In the genomic region with DNA sequence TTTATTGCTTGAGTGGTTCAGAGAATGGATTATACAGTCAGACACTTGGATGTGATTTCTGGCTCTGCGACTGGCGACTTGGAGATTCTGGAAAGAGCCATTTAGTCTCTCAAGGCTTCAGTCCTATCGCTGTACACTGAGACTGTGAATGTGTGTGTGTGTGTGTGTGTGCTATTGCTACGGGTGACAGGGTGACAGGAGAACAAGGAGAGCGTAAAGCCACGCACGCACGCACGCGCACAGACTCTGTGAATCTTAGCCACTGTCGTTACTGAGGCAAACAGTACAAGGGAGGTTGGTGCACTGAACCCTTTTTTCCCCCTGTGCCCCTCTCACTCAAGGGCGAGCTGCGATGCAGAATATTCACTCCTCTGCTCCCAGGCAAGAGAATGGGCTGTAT, we compare ENCODE assay signal across 14 mouse cellular contexts. TPM values are rescaled to one million over a fixed set of nuclear protein-coding genes. Genes with fewer than 3 reads are reported as not detected.
DNase-seq lines count a peak whose midpoint lies in the region; ATAC-seq and TF ChIP-seq lines count a peak whose summit lies in the region.
"Had no signal": no experiment of that assay in that cellular context is flagged by ENCODE, and none has a peak within 500 bp of the region (broad histone marks: within the 10 kb centered on the region; RNA-seq: fewer than 3 reads in every experiment).

No protein-coding gene starts in this region.

- H3K9ac ChIP-seq in embryonic facial prominence, embryonic 13.5 days = 0 out of 2 replicates have a peak overlapping the region, but pooled peaks have one; percentile 32
- H3K9ac ChIP-seq in hindbrain, embryonic 16.5 days (ENCODE audit: low read depth, low read length) = 0 out of 2 replicates have a peak overlapping the region, but pooled peaks have one; percentile 3
- H3K9ac ChIP-seq: liver, embryonic 14.5 days; stomach, embryonic 15.5 days had no signal

- no peak overlapping the region for H3K27ac ChIP-seq in embryonic facial prominence, embryonic 13.5 days
- H3K27ac ChIP-seq in embryonic facial prominence, embryonic 10.5 days (replicated peaks) = no peak overlapping the region
- no peak overlapping the region for H3K27ac ChIP-seq in kidney, adult 2 months (ENCODE audit: insufficient read depth, low read depth, low read length)
- no peak overlapping the region for H3K27ac ChIP-seq in hindbrain, embryonic 16.5 days (ENCODE audit: low read depth, low read length)
- no peak overlapping the region for H3K27ac ChIP-seq in gastrocnemius, adult 2 months
- H3K27ac ChIP-seq: layer of hippocampus, adult 2 months; liver, embryonic 14.5 days; stomach, embryonic 15.5 days had no signal

- no peak for TF ChIP-seq CTCF in kidney, adult 2 months (conservative IDR thresholded peaks at IDR 0.05; ENCODE audit: insufficient read depth, insufficient read length, low read depth, low read length)
- TF ChIP-seq CTCF in E14TG2a.4 (conservative IDR thresholded peaks at IDR 0.05; ENCODE audit: low read length) = 0 out of 2 replicates have a peak, but pooled peaks have one; percentile 2
- no peak for TF ChIP-seq CTCF in gastrocnemius, adult 2 months (IDR thresholded peaks at IDR 0.05)

- peaks cover 30% of the 10 kb centered on the region for H3K4me1 ChIP-seq in embryonic facial prominence, embryonic 13.5 days
- peaks cover 30% of the 10 kb centered on the region for H3K4me1 ChIP-seq in embryonic facial prominence, embryonic 10.5 days
- peaks cover 9% of the 10 kb centered on the region for H3K4me1 ChIP-seq in kidney, adult 2 months (ENCODE audit: control insufficient read depth, insufficient read depth, low read length)
- peaks cover 66% of the 10 kb centered on the region for H3K4me1 ChIP-seq in E14TG2a.4 (replicated peaks; ENCODE audit: low read depth, low read length)
- peaks cover 23% of the 10 kb centered on the region for H3K4me1 ChIP-seq in hindbrain, embryonic 16.5 days (ENCODE audit: control insufficient read depth, insufficient read depth, low read depth, low read length)

- WGBS in embryonic facial prominence, embryonic 13.5 days = 71% methylated on average over 13 of the region's 13 CpGs
- 81% methylated on average over 13 of the region's 13 CpGs for WGBS in embryonic facial prominence, embryonic 10.5 days
- 53% methylated on average over 13 of the region's 13 CpGs for WGBS in kidney, adult 2 months
- WGBS in hindbrain, embryonic 16.5 days = 47% methylated on average over 13 of the region's 13 CpGs

- H3K27me3 ChIP-seq in embryonic facial prominence, embryonic 13.5 days = no peaks in the 10 kb centered on the region
- 0 out of 2 replicates have a peak, but pooled peaks cover 3% of the 10 kb centered on the region for H3K27me3 ChIP-seq in embryonic facial prominence, embryonic 10.5 days (replicated peaks; ENCODE audit: low read depth, poor library complexity, severe bottlenecking)
- H3K27me3 ChIP-seq in kidney, adult 2 months (replicated peaks; ENCODE audit: control insufficient read depth, insufficient read depth, low read length) = no peaks in the 10 kb centered on the region
- H3K27me3 ChIP-seq in E14TG2a.4 (ENCODE audit: insufficient read depth, low read length) = no peaks in the 10 kb centered on the region
- no peaks in the 10 kb centered on the region for H3K27me3 ChIP-seq in hindbrain, embryonic 16.5 days (replicated peaks; ENCODE audit: control insufficient read depth, insufficient read depth, low read length)
- H3K27me3 ChIP-seq: stomach, embryonic 15.5 days had no signal

- no peak for ATAC-seq in embryonic facial prominence, embryonic 13.5 days (ENCODE audit: insufficient number of reproducible peaks, insufficient read depth, low FRiP score, low TSS enrichment, low read depth)
- no peak for ATAC-seq in hindbrain, embryonic 16.5 days

- H3K4me2 ChIP-seq in embryonic facial prominence, embryonic 13.5 days = no peak overlapping the region
- H3K4me2 ChIP-seq in hindbrain, embryonic 16.5 days (ENCODE audit: low read length) = peak overlapping the region; percentile 21
- H3K4me2 ChIP-seq: stomach, embryonic 15.5 days had no signal

- DNase-seq in embryonic facial prominence, embryonic 10.5 days (ENCODE audit: low spot score) = no peak
- DNase-seq in kidney, postnatal 10 days = peak; percentile 26
- DNase-seq in kidney, adult 2 months = no peak
- no peak for DNase-seq in gastrocnemius, adult 2 months
- no peak for DNase-seq in yolk sac, embryonic 10.5 days (ENCODE audit: low spot score)
- DNase-seq: lung, postnatal 4 days; right cerebral cortex, postnatal 14 days had no signal

- no peaks in the 10 kb centered on the region for H3K9me3 ChIP-seq in embryonic facial prominence, embryonic 13.5 days
- no peaks in the 10 kb centered on the region for H3K9me3 ChIP-seq in embryonic facial prominence, embryonic 10.5 days
- H3K9me3 ChIP-seq in E14TG2a.4 (ENCODE audit: low read length) = no peaks in the 10 kb centered on the region
- H3K9me3 ChIP-seq in hindbrain, embryonic 16.5 days (ENCODE audit: control insufficient read depth, low read length) = no peaks in the 10 kb centered on the region
- H3K9me3 ChIP-seq: heart, embryonic 10.5 days; stomach, embryonic 15.5 days had no signal

- no peak for TF ChIP-seq POLR2A in kidney, adult 2 months (IDR thresholded peaks at IDR 0.05; ENCODE audit: low read depth, low read length)

- no peaks in the 10 kb centered on the region for H3K36me3 ChIP-seq in embryonic facial prominence, embryonic 13.5 days
- H3K36me3 ChIP-seq in embryonic facial prominence, embryonic 10.5 days (replicated peaks) = no peaks in the 10 kb centered on the region; the same call in 1 of the 2 replicates
- H3K36me3 ChIP-seq in kidney, adult 2 months (ENCODE audit: control insufficient read depth, insufficient read depth, low read length) = no peaks in the 10 kb centered on the region
- peaks cover 16% of the 10 kb centered on the region for H3K36me3 ChIP-seq in E14TG2a.4 (ENCODE audit: insufficient read depth, low read length)
- no peaks in the 10 kb centered on the region for H3K36me3 ChIP-seq in hindbrain, embryonic 16.5 days (ENCODE audit: control insufficient read depth, insufficient read depth, low read length)
- H3K36me3 ChIP-seq: heart, embryonic 10.5 days; stomach, embryonic 15.5 days had no signal

- no peak overlapping the region for H3K4me3 ChIP-seq in embryonic facial prominence, embryonic 13.5 days
- no peak overlapping the region for H3K4me3 ChIP-seq in embryonic facial prominence, embryonic 10.5 days
- no peak overlapping the region for H3K4me3 ChIP-seq in kidney, adult 2 months (ENCODE audit: insufficient read depth, low read depth, low read length)
- peak overlapping the region; percentile 69 for H3K4me3 ChIP-seq in E14TG2a.4 (replicated peaks; ENCODE audit: low read length)
- no peak overlapping the region for H3K4me3 ChIP-seq in hindbrain, embryonic 16.5 days (ENCODE audit: low read length)
- no peak overlapping the region for H3K4me3 ChIP-seq in gastrocnemius, adult 2 months
- H3K4me3 ChIP-seq: heart, embryonic 10.5 days; layer of hippocampus, adult 2 months; stomach, embryonic 15.5 days had no signal

- intact Hi-C loops in gastrocnemius, adult 2 months (cut with DNase I) = no loop called here

RNA-seq across cellular contexts. Expression of gene Tnk2, which starts 1.4 kb away (rescaled TPM):
- 12.7 and 13.3 TPM in 2 replicates for polyA plus RNA-seq in embryonic facial prominence, embryonic 13.5 days (2015; fragmentation: Nextera tagmentation; extraction: Ambion mirVana)
- polyA plus RNA-seq in embryonic facial prominence, embryonic 10.5 days (2016; fragmentation: Nextera tagmentation; extraction: Ambion mirVana) = 8.6 and 8.7 TPM in 2 replicates
- 35.8 and 40.8 TPM in 2 replicates for polyA plus RNA-seq in kidney, adult 2 months (2012; rRNA removed)
- 19.3 and 22.6 TPM in 2 replicates for polyA plus RNA-seq in hindbrain, embryonic 16.5 days (2015; fragmentation: Nextera tagmentation; extraction: Ambion mirVana)
- total RNA-seq in gastrocnemius, adult 2 months (2021) = 10 to 100 TPM; 48.4 to 54.4 TPM

RNA-seq across cellular contexts. Expression of gene Tfrc, which starts 33.6 kb away (rescaled TPM):
- polyA plus RNA-seq in embryonic facial prominence, embryonic 13.5 days (2015; fragmentation: Nextera tagmentation; extraction: Ambion mirVana) = 20.8 and 21.4 TPM in 2 replicates
- 50.0 and 61.5 TPM in 2 replicates for polyA plus RNA-seq in embryonic facial prominence, embryonic 10.5 days (2016; fragmentation: Nextera tagmentation; extraction: Ambion mirVana)
- polyA plus RNA-seq in kidney, adult 2 months (2012; rRNA removed) = 7.9 and 12.0 TPM in 2 replicates
- 26.3 and 36.5 TPM in 2 replicates for polyA plus RNA-seq in hindbrain, embryonic 16.5 days (2015; fragmentation: Nextera tagmentation; extraction: Ambion mirVana)
- total RNA-seq in gastrocnemius, adult 2 months (2021) = 100 to 1,000 TPM in 1 of 2 experiments, 10 to 100 TPM in 1; 77.4 to 174 TPM
